Mouse (Mus musculus) kidney, adult 2 months (tissue): ENCODE data around the gene Emp1.

ENCODE experiments used
- CTCF ChIP-seq: fragments of 200-500 bp; conservative IDR thresholded peaks from 2 replicates; pipeline ENCODE4 v1.5.1; 2011; ENCODE audit warnings: low read depth, mild to moderate bottlenecking, control low read depth, low read length, moderate library complexity, mixed read lengths; ENCODE audit not compliant: insufficient read depth, insufficient read length
- POLR2A ChIP-seq: fragments of 200-500 bp; IDR thresholded peaks from one replicate; pipeline ENCODE4 v1.6.1; 2011; ENCODE audit warnings: low read depth, low read length, control low read depth

DNA sequence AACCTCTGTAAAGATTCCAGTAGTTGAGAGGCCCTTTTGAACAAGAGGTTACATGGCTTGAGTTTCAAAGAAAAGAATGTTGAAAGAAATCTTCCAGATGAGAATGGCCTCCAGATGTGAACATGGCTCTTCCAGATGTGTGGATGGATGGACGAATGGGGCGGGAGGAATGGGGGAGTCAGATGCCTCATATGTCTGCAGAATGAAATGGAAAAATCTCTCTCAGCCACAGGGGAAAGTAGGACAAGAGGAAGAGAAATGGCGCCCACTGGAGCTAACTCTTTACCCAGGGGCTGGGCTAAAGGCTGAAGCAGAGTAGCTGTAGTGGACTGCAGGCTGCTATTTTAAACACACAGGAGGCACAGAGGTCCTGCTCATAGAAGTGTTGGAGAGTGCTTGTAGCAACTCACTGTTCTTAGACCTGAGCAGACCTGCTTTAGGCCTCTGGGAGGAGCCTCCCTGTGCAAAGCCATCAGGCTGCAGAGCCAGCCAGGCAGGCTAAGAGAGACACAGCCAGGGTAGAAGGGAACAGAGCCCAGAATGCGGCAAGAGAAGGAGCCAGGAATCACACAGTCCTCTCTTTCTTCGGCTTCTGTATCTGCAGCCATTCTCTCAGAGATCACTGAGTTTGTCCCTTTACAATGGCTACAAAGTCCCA is 28.2 kb upstream of the Emp1 start:
- TF ChIP-seq CTCF (no peak), POLR2A (no peak)
